Mouse (Mus musculus) induced T-regulatory cell, adult 2 months (primary cell): ENCODE results near the gene Speer1.
"Not testable (repeated sequence)": the region's sequence is repeated elsewhere in the genome, so short reads cannot be mapped to it uniquely, and the experiment has no call there.

ENCODE experiments used
- DNase-seq: peaks from one replicate; pipeline ENCODE4 v3.0.0-alpha.2; 2012; ENCODE audit warnings: low read depth

Speer1 gene

GRCm38 (mm10) chr5:11341216-11341615 lies at the start of gene Speer1:
TSS of gene Speer1 (plus strand) at chr5:11341516.
- DNase-seq, result not testable (repeated sequence)
